Mouse (Mus musculus) stomach, embryonic 14.5 days (tissue): ENCODE data around the gene Cdc7. TPM values are rescaled to one million over a fixed set of nuclear protein-coding genes. Genes with fewer than 3 reads are reported as not detected.

Source experiments
- ATAC-seq: fragments of 200-750 bp; cut with Nextera tagmentation; 2 replicates; pipeline ENCODE4 v1.8.0; 2017; ENCODE audit warnings: low read depth, moderate TSS enrichment; ENCODE audit not compliant: insufficient number of reproducible peaks, insufficient read depth, low FRiP score
- H3K27ac ChIP-seq: fragments of 300-500 bp; sonication (generic); 2 replicates; pipeline ENCODE4 v1.5.1; 2014; ENCODE audit warnings: mild to moderate bottlenecking, low read length, moderate library complexity, mixed read lengths
- H3K27me3 ChIP-seq: fragments of 300-500 bp; sonication (generic); 2 replicates; pipeline ENCODE4 v1.6.1; 2014; ENCODE audit warnings: low read length, control low read depth, mixed read lengths; ENCODE audit not compliant: control insufficient read depth, insufficient read depth
- H3K36me3 ChIP-seq: fragments of 300-500 bp; sonication (generic); 2 replicates; pipeline ENCODE4 v1.6.1; 2014; ENCODE audit warnings: mild to moderate bottlenecking, control low read depth, low read length, moderate library complexity, mixed read lengths; ENCODE audit not compliant: control insufficient read depth, insufficient read depth
- H3K4me1 ChIP-seq: fragments of 300-500 bp; sonication (generic); 2 replicates; pipeline ENCODE4 v1.6.1; 2014; ENCODE audit warnings: low read length, control low read depth, mixed read lengths; ENCODE audit not compliant: control insufficient read depth, insufficient read depth
- H3K4me2 ChIP-seq: fragments of 300-500 bp; sonication (generic); replicated peaks from 2 replicates; pipeline ENCODE4 v1.6.1; 2014; ENCODE audit warnings: low read depth, low read length, control low read depth
- H3K4me3 ChIP-seq: fragments of 300-500 bp; sonication (generic); 2 replicates; pipeline ENCODE4 v1.5.1; 2014; ENCODE audit warnings: low read depth, low read length, control low read depth
- H3K9ac ChIP-seq: fragments of 300-500 bp; sonication (generic); replicated peaks from 2 replicates; pipeline ENCODE4 v1.6.1; 2014; ENCODE audit warnings: low read depth, mild to moderate bottlenecking, control low read depth, low read length, moderate library complexity, mixed read lengths
- H3K9me3 ChIP-seq: fragments of 300-500 bp; sonication (generic); 2 replicates; pipeline ENCODE4 v1.6.1; 2016; ENCODE audit warnings: low read depth, low read length, control low read depth; ENCODE audit not compliant: control insufficient read depth
- WGBS: fragments of 180-500 bp; shearing (Covaris S2); extraction: QIAGEN DNeasy Blood & Tissue Kit; methylation state at CpG from one replicate; pipeline ENCODE4 v1.1.7; 2014; 5-methylcytosine and 5-hydroxymethylcytosine counted together
- polyA plus RNA-seq: library from polyadenylated mRNA; unstranded; fragments of >200 nt; fragmentation: Nextera tagmentation; extraction: Ambion mirVana; gene quantifications from 2 replicates; pipeline ENCODE4 v1.2.1, GENCODE M21; 2014

The Cdc7 gene
- polyA plus RNA-seq: 55.0 and 57.6 TPM in 2 replicates

DNA sequence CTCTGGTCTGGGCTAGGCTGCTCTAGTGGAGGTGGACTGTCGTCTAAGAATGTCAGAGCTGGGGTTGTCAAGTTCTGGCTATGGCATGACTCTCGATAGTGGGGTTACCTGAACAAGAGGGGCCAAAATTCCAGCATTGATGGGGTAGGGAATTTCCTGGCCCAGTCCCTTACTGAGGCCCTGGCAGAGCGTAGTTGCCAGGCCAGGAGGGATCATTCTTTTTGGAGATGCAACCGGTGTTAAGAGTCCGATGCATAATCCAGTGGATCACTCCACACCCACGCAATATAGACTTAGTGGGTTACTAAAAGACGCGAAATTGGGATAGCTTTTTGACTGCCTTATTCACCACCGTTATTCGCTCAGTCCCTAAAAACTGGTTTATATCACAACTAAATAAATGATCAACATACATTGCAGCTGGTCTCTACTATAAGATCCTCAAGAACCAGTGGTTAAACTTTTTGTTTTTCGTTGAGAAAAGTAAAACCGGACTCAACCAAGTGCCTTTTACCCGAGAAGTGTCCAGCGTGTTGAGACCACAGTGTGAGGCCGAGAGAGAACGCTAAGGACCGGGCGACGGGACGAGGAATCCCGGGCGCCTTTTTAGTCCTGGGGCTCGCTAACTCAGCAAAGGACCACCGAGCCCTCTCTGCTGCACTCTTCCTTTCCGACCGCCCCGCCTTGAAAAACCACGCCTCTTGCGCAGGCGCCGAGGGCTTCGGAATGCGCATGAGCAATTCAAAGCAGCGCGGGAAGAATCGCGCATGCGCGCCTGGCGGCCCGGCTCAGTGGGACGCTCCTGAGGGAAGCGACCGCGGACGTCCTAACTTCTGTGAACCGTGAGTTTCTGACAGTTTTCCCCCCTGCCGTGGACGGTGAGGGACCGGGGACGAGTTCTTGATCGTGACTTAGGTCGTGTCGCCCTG, at the start of gene Cdc7:
Gene Cdc7, plus strand, starts transcription at position 739 of the 929 bp plus-strand sequence.
- peak within 1 kb of the TSS; percentile 82 for H3K4me3 ChIP-seq
- no peaks in the 10 kb centered on the region for H3K36me3 ChIP-seq
- 6% methylated on average over 52 of the region's 54 CpGs for WGBS
- peak within 1 kb of the TSS; percentile 92 for H3K4me2 ChIP-seq
- no peaks in the 10 kb centered on the region for H3K27me3 ChIP-seq
- no peaks in the 10 kb centered on the region for H3K9me3 ChIP-seq
- peak within 1 kb of the TSS; percentile 80 for H3K9ac ChIP-seq
- ATAC-seq: peak; percentile 95
- peak within 1 kb of the TSS; percentile 64; the same call in 1 of the 2 replicates for H3K27ac ChIP-seq
- H3K4me1 ChIP-seq: peaks cover 12% of the 10 kb centered on the region

DNA sequence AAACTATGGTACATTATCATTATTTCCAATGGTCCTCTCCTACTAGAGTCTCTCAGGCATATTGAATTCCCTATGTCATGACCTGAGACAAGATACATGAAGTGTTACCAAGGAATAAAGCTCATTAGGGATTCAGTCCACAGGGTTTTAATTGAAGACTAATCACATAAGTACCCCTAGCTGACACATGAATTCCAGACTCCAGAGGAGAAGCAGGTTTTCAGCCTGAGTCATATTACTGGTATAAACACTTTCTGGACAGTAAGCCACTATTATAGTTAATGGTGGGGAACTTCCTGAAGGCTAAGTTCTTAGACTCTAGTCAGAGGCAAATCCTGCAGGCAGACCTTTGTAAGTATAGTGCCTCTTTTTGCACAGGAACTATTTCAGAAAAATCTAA, 44.8 kb upstream of the Cdc7 start:
- Histone ChIP-seq H3K4me1 (no peaks in the 10 kb centered on the region), H3K36me3 (no peaks in the 10 kb centered on the region), H3K4me2 (no peak overlapping the region), H3K4me3 (no peak overlapping the region), H3K9ac (no peak overlapping the region), H3K9me3 (no peaks in the 10 kb centered on the region), H3K27me3 (no peaks in the 10 kb centered on the region), H3K27ac (no peak overlapping the region)
- ATAC-seq: no peak

GRCm38 (mm10) chr5:106925488-106926368, 38.4 kb upstream of the Cdc7 start, which contains the start of gene Hfm1:
TSS of gene Hfm1 (minus strand) at chr5:106926321.
- Histone ChIP-seq H3K4me2 (peak within 1 kb of the TSS; percentile 83), H3K4me1 (no peaks in the 10 kb centered on the region), H3K36me3 (no peaks in the 10 kb centered on the region), H3K9ac (peak within 1 kb of the TSS; percentile 40; the same call in 1 of the 2 replicates), H3K4me3 (peak within 1 kb of the TSS; percentile 52), H3K27me3 (no peaks in the 10 kb centered on the region), H3K27ac (no peak within 1 kb of the TSS), H3K9me3 (no peaks in the 10 kb centered on the region)
- under 1% methylated on average over 61 of the region's 76 CpGs for WGBS
- peak; percentile 89 for ATAC-seq

GRCm38 (mm10) chr5:106926369-106926686, 37.8 kb upstream of the Cdc7 start:
- Histone ChIP-seq H3K9ac (peak overlapping the region; percentile 40; the same call in 1 of the 2 replicates), H3K36me3 (no peaks in the 10 kb centered on the region), H3K4me1 (no peaks in the 10 kb centered on the region), H3K4me3 (peak overlapping the region; percentile 52), H3K4me2 (peak overlapping the region; percentile 83), H3K9me3 (no peaks in the 10 kb centered on the region), H3K27ac (no peak overlapping the region), H3K27me3 (no peaks in the 10 kb centered on the region)
- ATAC-seq: no peak
- WGBS: 29% methylated on average over 4 of the region's 4 CpGs

DNA sequence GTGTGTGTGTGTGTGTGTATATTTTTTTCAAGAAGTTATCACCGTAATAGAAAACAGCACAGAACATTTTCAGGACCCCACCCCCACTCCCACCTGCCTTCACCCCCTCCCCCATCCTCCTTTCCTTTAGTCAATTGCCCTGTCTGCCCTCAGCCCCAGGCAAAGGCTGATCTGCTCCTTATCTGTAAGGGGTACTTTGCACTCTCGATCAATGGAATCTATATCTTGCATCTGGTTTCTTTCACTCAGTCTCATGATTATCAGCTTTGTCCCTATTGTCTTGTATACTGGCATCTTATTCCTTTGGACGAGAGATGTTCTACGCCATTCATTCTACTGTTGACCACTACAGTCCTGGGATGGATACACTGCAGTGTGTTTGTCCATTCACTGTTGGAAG, 36.1 kb upstream of the Cdc7 start:
- WGBS: 63% methylated on average over 4 of the region's 4 CpGs
- no peak for ATAC-seq
- no peaks in the 10 kb centered on the region for H3K27me3 ChIP-seq

DNA sequence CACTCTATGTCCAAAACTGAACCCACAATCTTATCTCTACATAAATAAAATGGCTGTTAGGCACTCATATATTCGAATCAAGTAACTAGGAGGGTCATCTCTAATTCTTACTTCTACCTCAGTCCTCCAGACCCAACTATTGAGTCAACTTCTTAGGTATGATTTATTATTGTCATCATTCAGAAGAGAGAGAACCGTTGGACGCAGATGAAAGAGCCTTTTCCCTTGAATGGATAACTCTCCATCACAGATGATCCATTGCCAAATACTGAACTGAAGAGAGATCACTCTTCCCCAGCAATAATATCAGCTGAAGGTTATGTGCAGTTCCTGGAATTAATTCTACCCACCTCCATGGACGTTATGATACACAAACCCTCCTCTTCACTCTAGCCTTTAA, 17.8 kb upstream of the Cdc7 start:
- Histone ChIP-seq H3K9ac (no peak overlapping the region), H3K4me1 (no peaks in the 10 kb centered on the region), H3K36me3 (no peaks in the 10 kb centered on the region), H3K4me2 (no peak overlapping the region), H3K27ac (no peak overlapping the region), H3K4me3 (no peak overlapping the region), H3K27me3 (no peaks in the 10 kb centered on the region), H3K9me3 (no peaks in the 10 kb centered on the region)
- WGBS: 60% methylated on average over 4 of the region's 4 CpGs
- no peak for ATAC-seq

More for the DNA sequence above, 36.1 kb upstream of the Cdc7 start:
- no peak overlapping the region for H3K4me2 ChIP-seq
- H3K4me1 ChIP-seq: no peaks in the 10 kb centered on the region
- H3K4me3 ChIP-seq: no peak overlapping the region
- no peaks in the 10 kb centered on the region for H3K36me3 ChIP-seq
- no peak overlapping the region for H3K9ac ChIP-seq
- H3K27ac ChIP-seq: no peak overlapping the region
- H3K9me3 ChIP-seq: no peaks in the 10 kb centered on the region

GRCm38 (mm10) chr5:106948683-106949082, 15.4 kb upstream of the Cdc7 start:
- Histone ChIP-seq H3K4me1 (no peaks in the 10 kb centered on the region), H3K27ac (no peak overlapping the region), H3K27me3 (no peaks in the 10 kb centered on the region), H3K4me2 (no peak overlapping the region), H3K36me3 (no peaks in the 10 kb centered on the region), H3K9me3 (no peaks in the 10 kb centered on the region), H3K4me3 (no peak overlapping the region), H3K9ac (no peak overlapping the region)
- 79% methylated on average over 6 of the region's 6 CpGs for WGBS
- ATAC-seq: no peak

DNA sequence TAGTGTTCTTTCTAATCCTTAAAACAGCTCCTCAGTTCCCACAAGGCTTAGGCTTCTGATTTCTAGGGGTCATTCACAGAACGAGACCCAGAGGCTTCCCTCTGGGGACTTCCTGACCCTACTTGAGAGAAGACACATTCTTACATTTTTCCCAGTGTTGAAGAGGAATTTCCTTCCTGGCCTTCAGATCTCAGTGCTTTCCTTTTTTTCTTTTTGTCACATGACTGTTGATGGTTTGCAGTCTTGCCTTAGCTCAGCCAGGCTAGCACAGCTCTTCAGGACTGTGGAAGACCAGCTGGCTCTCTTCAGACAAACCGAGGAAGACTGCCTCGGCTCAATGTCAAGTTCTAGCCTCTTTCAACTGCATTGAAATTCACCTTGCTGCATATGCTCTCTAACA, 7.7 kb upstream of the Cdc7 start:
- Histone ChIP-seq H3K27ac (peak overlapping the region; percentile 34; the same call in 1 of the 2 replicates), H3K4me1 (peaks cover 13% of the 10 kb centered on the region; the same call in 1 of the 2 replicates), H3K9me3 (0 out of 2 replicates have a peak, but pooled peaks cover 6% of the 10 kb centered on the region), H3K36me3 (no peaks in the 10 kb centered on the region), H3K4me2 (no peak overlapping the region), H3K27me3 (no peaks in the 10 kb centered on the region), H3K9ac (no peak overlapping the region), H3K4me3 (no peak overlapping the region)
- peak; percentile 80; the same call in 1 of the 2 replicates for ATAC-seq
- WGBS: 35% methylated on average over 3 of the region's 3 CpGs
